Mouse (Mus musculus): ENCODE results near the gene Tnnt1. TPM values are rescaled to one million over a fixed set of nuclear protein-coding genes. Genes with fewer than 3 reads are reported as not detected.

Tnnt1 gene
- polyA plus RNA-seq, 1 experiment from 2014 or later = 37.2 TPM

DNA sequence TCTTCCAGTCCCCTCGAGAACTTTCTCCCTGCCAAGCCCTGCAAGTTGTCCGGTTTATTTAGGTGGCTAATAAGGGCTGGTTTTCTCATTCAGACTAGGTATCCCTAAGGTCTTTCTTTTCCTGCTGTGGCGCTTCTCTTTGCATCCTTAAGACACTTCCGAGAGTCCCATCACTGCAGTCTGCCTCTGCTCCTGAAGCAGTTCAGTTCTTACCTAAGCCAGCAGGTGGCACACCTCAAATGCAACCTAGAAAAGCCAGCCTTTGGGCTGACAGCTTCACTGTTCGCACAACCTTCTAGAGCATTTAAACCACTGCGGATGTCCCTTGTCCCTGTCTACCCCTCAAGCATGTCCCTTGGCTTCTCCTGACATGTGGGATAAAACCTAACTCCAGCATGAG is 36.5 kb downstream of the Tnnt1 start:
- peaks cover 27% of the 10 kb centered on the region for H3K4me1 ChIP-seq
- peaks cover 17% of the 10 kb centered on the region for H3K27me3 ChIP-seq
- H3K9me3 ChIP-seq (replicated peaks) = no peaks in the 10 kb centered on the region
- no peak for ATAC-seq (replicated peaks; ENCODE audit: low FRiP score)
- WGBS = 26% methylated on average over 6 of the region's 6 CpGs
- peak overlapping the region; percentile 49; the same call in 1 of the 2 replicates for H3K4me3 ChIP-seq (replicated peaks)
- H3K4me2 ChIP-seq = peak overlapping the region; percentile 86; the same call in 1 of the 2 replicates
- H3K9ac ChIP-seq = no peak overlapping the region
- peaks cover 40% of the 10 kb centered on the region for H3K36me3 ChIP-seq
- H3K27ac ChIP-seq = peak overlapping the region; percentile 97; the same call in 1 of the 2 replicates

DNA sequence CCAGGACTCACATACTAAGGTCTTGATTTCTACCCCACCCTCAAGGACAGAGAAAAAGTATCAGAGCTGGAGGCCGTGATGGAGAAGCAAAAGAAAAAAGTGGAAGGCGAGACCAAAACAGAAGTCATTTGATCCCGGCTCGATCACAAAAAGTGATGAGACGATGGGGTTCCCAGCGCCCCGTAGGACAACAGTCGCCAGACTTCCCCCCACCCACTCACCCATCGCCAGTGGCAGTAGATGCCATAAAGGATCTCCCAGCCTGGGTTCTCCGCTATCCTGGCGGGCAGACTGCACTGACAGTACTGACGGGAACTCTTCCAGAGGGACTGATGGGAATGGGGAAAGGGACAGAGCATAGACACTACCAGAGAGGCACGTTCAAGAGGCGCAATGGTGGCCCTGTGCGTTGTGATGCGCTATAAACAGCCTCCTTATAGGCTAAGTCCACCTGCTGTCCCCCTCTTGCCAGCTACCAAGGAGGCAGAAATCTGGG is 37.3 kb downstream of the Tnnt1 start:
- peak overlapping the region; percentile 86 for H3K4me2 ChIP-seq
- peaks cover 32% of the 10 kb centered on the region for H3K4me1 ChIP-seq
- H3K27me3 ChIP-seq = peaks cover 23% of the 10 kb centered on the region
- 2% methylated on average over 16 of the region's 16 CpGs for WGBS
- H3K4me3 ChIP-seq (replicated peaks) = peak overlapping the region; percentile 49
- H3K9me3 ChIP-seq (replicated peaks) = no peaks in the 10 kb centered on the region
- no peak for ATAC-seq (replicated peaks; ENCODE audit: low FRiP score)
- peak overlapping the region; percentile 97 for H3K27ac ChIP-seq
- H3K36me3 ChIP-seq = peaks cover 32% of the 10 kb centered on the region
- H3K9ac ChIP-seq = peak overlapping the region; percentile 46

DNA sequence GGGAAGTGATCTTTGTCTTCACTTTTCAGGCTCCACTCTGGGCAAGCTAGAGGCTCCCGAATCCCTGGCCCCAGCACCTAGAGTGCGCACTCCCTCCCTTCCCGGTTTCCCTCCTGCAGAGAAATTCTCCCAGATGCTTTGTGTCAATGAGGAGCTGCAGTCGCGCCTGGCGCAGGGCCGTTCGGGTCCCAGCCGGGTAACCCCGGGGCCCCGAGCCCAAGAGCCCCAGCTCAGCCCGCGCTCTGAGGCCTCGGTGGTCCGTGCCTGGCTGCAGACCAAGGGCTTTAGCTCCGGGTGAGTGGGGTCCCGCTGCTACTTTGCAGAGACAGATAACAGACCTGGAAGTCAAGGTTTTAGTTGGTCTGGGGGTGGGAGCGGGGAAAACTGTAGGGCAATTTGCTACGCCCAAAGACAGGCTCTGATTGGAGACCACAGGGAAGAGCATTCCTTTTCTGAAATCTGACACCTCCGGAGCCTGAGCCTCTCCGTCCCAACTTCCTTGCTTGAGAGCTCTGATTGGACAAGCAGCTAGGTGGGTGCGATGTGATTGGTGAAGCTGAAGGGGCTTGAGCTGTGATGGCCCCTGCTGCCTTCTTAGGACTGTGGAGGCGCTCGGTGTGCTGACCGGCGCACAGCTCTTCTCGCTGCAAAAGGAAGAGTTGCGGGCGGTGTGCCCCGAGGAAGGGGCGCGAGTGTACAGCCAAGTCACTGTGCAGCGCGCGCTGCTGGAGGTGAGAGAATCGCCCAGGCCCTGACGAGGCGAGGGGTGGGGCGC is 38.0 kb downstream of the Tnnt1 start:
- Histone ChIP-seq H3K4me2 (peak overlapping the region; percentile 86), H3K4me1 (peaks cover 32% of the 10 kb centered on the region), H3K9ac (peak overlapping the region; percentile 59), H3K9me3 (replicated peaks) (no peaks in the 10 kb centered on the region), H3K4me3 (replicated peaks) (peak overlapping the region; percentile 49), H3K27me3 (peaks cover 30% of the 10 kb centered on the region), H3K27ac (peak overlapping the region; percentile 97), H3K36me3 (peaks cover 25% of the 10 kb centered on the region)
- ATAC-seq (replicated peaks; ENCODE audit: low FRiP score) = peak; percentile 98
- under 1% methylated on average over 39 of the region's 39 CpGs for WGBS

DNA sequence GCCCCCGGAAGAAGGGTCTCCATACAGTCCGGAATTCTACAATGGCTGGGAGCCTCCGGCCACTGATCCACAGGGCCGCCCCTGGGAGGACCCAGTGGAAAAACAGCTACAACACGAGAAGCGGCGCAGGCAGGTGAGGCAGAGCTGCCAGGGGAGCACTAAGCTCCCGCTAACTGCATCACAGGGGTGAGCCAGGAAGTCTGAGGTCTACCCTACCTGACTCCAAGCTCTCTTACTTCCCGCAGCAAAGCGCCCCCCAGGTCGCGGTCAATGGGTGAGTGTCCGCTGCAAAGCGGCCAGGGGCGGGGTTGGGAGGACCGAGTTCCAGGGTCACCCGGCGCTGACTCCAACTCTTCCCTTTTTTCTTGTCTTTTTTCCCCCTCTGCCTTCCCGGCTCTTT is 42.2 kb downstream of the Tnnt1 start:
- ATAC-seq (replicated peaks; ENCODE audit: low FRiP score) = no peak
- WGBS = 12% methylated on average over 19 of the region's 19 CpGs
- Histone ChIP-seq H3K9ac (no peak overlapping the region), H3K9me3 (replicated peaks) (no peaks in the 10 kb centered on the region), H3K27ac (no peak overlapping the region), H3K27me3 (peaks cover 67% of the 10 kb centered on the region), H3K4me2 (peak overlapping the region; percentile 31; the same call in 1 of the 2 replicates), H3K4me3 (replicated peaks) (no peak overlapping the region), H3K36me3 (no peaks in the 10 kb centered on the region), H3K4me1 (peaks cover 29% of the 10 kb centered on the region)

DNA sequence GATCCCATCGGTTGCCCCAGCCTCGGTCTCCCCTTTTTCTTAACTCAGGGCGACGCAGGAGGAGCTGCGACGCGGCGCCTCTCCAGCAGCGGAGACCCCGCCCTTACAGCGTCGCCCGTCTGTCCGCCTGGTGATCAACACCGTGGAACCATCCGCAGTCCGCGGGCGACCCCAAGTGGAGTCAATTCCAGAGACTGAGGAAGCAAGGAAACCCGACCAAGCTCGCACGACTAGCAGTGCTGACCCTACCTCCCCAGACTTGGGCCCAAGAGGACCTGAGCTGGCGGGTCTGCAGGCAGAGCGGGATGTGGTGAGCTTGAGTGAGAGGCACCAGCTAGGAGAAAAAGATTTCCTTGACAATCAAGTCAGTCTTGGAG is 45.0 kb downstream of the Tnnt1 start:
- Histone ChIP-seq H3K36me3 (no peaks in the 10 kb centered on the region), H3K4me2 (peak overlapping the region; percentile 82), H3K4me3 (replicated peaks) (peak overlapping the region; percentile 45), H3K27me3 (peaks cover 63% of the 10 kb centered on the region), H3K9me3 (replicated peaks) (no peaks in the 10 kb centered on the region), H3K4me1 (peaks cover 17% of the 10 kb centered on the region), H3K9ac (peak overlapping the region; percentile 39; the same call in 1 of the 2 replicates), H3K27ac (no peak overlapping the region)
- ATAC-seq (replicated peaks; ENCODE audit: low FRiP score) = peak; percentile 82
- 1% methylated on average over 24 of the region's 24 CpGs for WGBS

DNA sequence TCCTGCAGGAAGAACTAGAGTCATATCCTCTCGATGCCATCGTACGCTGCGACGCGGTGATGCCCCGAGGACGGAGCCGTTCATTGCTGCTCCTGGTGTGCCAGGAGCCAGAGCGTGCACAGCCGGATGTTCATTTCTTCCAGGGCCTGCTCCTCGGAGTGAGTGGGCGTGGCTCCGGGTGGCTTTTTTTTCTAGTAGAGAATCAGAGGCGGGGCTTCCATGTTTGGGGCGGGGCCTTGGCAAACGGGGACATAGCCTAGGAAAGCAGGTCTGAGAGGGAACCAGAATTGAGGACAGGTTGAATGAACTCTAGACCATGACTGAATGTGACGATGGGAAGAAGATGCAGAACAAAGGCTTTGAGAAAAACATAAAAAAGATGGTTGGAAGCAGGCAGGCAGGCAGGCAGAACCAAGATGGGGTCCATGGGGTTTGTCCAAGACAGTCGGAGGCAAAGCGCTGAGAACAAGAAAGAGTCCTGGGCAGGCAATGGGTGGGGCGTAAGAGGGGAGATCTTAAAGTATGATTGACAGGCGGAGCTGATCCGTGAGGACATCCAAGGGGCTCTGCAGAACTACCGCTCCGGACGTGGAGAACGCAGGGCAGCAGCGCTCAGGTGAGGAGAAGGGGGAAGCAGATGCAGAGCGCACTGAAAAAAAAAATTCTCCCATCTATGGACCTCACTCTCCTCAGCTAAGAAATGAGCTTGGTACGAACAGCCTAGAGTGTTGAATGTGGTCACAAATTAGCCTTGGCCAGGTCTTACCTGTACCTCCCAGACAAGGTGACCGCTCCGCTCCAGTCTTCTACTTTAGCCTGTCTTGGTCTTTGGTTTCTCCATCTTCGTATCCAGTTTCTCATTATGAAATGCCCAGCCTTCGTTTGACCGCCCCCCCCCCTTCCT is 45.7 kb downstream of the Tnnt1 start:
- WGBS = 3% methylated on average over 34 of the region's 35 CpGs
- peak overlapping the region; percentile 45 for H3K4me3 ChIP-seq (replicated peaks)
- ATAC-seq (replicated peaks; ENCODE audit: low FRiP score) = peak; percentile 60

DNA sequence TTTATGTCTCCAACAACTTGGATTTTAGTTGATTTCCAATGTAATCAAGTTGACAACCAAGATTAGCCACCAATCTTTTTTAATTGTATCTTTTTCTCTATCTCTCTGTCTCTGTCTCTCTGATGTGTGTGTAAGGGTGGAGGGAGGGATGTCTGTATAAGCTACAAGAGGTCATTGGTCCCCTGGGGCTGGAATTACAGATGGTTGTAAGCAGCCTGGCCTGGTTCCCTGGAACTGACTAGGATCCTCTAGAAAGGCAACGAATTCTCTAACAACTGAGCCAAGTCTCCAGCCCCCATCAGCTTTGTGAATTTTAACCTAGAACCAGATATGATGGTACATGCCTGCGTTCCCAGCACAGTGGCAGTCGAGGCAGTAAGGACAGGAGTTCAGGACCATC is 48.4 kb downstream of the Tnnt1 start:
- Histone ChIP-seq H3K9me3 (replicated peaks) (no peaks in the 10 kb centered on the region), H3K4me1 (peaks cover 29% of the 10 kb centered on the region), H3K4me2 (no peak overlapping the region), H3K9ac (no peak overlapping the region), H3K27me3 (peaks cover 33% of the 10 kb centered on the region), H3K36me3 (no peaks in the 10 kb centered on the region), H3K27ac (no peak overlapping the region), H3K4me3 (replicated peaks) (no peak overlapping the region)
- 78% methylated on average over 3 of the region's 3 CpGs for WGBS
- no peak for ATAC-seq (replicated peaks; ENCODE audit: low FRiP score)

More for the DNA sequence above, 45.7 kb downstream of the Tnnt1 start:
- peaks cover 58% of the 10 kb centered on the region for H3K27me3 ChIP-seq
- H3K4me1 ChIP-seq = peaks cover 21% of the 10 kb centered on the region
- peak overlapping the region; percentile 82 for H3K4me2 ChIP-seq
- no peaks in the 10 kb centered on the region for H3K36me3 ChIP-seq
- peak overlapping the region; percentile 39 for H3K9ac ChIP-seq
- H3K9me3 ChIP-seq (replicated peaks) = no peaks in the 10 kb centered on the region
- no peak overlapping the region for H3K27ac ChIP-seq

DNA sequence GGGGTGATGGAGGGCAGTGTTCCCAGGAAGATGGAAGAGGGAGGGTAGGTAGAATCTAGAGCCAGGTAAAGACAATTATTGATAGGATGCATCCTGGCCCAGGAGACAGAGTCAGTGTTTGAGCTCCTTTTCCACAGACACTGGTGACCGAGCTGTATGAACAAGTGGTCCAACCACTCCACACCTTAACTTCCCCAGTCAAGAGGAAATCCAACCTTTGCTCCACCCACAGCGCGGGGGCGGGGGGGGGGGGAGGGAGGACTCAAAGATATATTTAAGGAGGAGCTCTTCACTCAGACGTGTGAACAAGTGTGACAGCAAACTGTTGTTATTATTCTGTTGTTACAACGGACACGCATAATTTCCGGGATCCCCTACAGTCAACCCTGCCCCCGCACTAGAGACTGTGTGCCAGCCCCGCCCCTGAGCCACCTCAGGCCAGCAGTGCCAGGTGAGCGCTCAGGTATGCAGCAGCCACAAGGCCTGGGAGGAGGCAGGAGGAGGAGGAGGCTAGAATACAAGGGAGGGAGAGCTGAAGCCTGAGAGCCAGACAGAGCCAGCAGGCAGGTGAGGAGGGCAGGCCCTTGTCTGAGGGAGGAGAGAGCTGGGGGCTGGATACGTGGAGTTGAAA is 51.9 kb downstream of the Tnnt1 start:
- Histone ChIP-seq H3K4me1 (peaks cover 16% of the 10 kb centered on the region; the same call in 1 of the 2 replicates), H3K36me3 (no peaks in the 10 kb centered on the region), H3K27ac (peak overlapping the region; percentile 76), H3K27me3 (0 out of 2 replicates have a peak, but pooled peaks cover under 1% of the 10 kb centered on the region), H3K9me3 (replicated peaks) (no peaks in the 10 kb centered on the region), H3K4me2 (peak overlapping the region; percentile 28), H3K4me3 (replicated peaks) (0 out of 2 replicates have a peak overlapping the region, but pooled peaks have one; percentile 14), H3K9ac (no peak overlapping the region)
- ATAC-seq (replicated peaks; ENCODE audit: low FRiP score) = peak; percentile 83
- 9% methylated on average over 12 of the region's 12 CpGs for whole genome bisulfite sequencing

DNA sequence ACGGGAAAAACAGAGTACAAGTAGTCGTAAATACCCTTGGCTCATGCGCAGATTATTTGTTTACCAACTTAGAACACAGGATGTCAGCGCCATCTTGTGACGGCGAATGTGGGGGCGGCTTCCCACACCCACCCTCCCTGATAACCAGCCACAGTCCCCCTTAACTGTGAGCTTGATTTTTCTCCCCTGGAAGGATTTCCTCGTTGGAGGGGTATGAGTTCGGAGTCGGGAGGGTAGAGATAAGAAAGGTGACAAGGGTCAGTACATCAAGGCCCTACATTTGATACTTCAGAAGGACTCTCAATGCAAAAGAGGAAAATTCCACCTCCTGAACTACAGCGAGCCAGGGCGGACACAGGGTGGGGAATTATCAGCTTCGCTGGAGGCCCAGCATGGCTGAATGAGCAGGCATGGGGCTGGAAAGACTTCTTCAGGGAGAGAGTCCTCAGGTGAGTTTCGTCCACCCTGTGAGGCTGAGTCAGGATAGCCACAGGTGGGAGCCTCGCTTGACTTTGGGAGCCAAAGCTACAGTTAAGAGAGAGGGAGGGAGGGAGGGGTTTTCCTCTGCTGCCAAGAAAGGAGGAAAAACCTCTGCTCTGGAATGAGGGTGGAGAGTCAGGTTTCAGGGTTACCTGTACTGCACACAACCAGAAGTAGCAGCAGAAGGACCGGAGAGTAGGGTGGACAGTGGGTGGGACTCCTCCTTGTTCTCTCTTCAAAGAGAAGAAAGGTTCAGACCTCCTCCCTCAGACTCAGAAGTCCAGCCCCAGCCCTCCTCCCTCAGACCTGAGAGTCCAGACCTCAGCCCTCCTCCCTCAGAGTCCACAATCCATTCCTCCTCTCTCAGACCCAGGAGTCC is 55.4 kb downstream of the Tnnt1 start, which contains the start of gene Eps8l1:
Eps8l1 (plus strand) TSS at position 99 of the 859 bp plus-strand sequence.
- H3K36me3 ChIP-seq = no peaks in the 10 kb centered on the region
- no peaks in the 10 kb centered on the region for H3K27me3 ChIP-seq
- 63% methylated on average over 15 of the region's 16 CpGs for WGBS
- H3K27ac ChIP-seq = peak within 1 kb of the TSS; percentile 46
- ATAC-seq (replicated peaks; ENCODE audit: low FRiP score) = peak; percentile 34; the same call in 1 of the 2 replicates
- H3K4me3 ChIP-seq (replicated peaks) = peak within 1 kb of the TSS; percentile 32
- H3K9me3 ChIP-seq (replicated peaks) = no peaks in the 10 kb centered on the region
- peaks cover 15% of the 10 kb centered on the region; the same call in 1 of the 2 replicates for H3K4me1 ChIP-seq
- peak within 1 kb of the TSS; percentile 30 for H3K9ac ChIP-seq
- H3K4me2 ChIP-seq = peak within 1 kb of the TSS; percentile 22

Measured in kidney, embryonic 15.5 days (tissue).